Mouse (Mus musculus): ENCODE results near the gene Traip.

Gene Traip

GRCm38 (mm10) chr9:107928169-107928568, 21.8 kb upstream of the Traip start, which contains the start of gene Actl11:
Gene Actl11, plus strand, starts transcription at chr9:107928469.
- in situ Hi-C loops (cut with MboI; ENCODE audit: unreplicated experiment in 2 of 2) = no loop called here

GRCm38 (mm10) chr9:107932221-107932620, 17.7 kb upstream of the Traip start:
- in situ Hi-C loops (cut with MboI; ENCODE audit: unreplicated experiment in 2 of 2) = no loop called here

- in situ Hi-C loops (cut with MboI; ENCODE audit: unreplicated experiment in 2 of 2) = no loop called here
These were observed 15.8 kb upstream of the Traip start for GRCm38 (mm10) chr9:107934146-107934545.

- in situ Hi-C loops (cut with MboI; ENCODE audit: unreplicated experiment in 2 of 2) = no loop called here
These were observed 14.6 kb upstream of the Traip start, which contains the start of gene Camkv for GRCm38 (mm10) chr9:107935374-107935773. Gene Camkv, plus strand, starts transcription at chr9:107935674.

- in situ Hi-C loops (cut with MboI; ENCODE audit: unreplicated experiment in 2 of 2) = no loop called here
These were observed 14.1 kb upstream of the Traip start for GRCm38 (mm10) chr9:107935790-107936214.

GRCm38 (mm10) chr9:107936215-107936822, 13.6 kb upstream of the Traip start:
- in situ Hi-C loops (cut with MboI; ENCODE audit: unreplicated experiment in 2 of 2) = no loop called here

- in situ Hi-C loops (cut with MboI; ENCODE audit: unreplicated experiment in 2 of 2) = no loop called here
These were observed 13.1 kb upstream of the Traip start for GRCm38 (mm10) chr9:107936831-107937230.

- in situ Hi-C loops (cut with MboI; ENCODE audit: unreplicated experiment in 2 of 2) = loop anchor here in 1 of 2 experiments (5.0 kb wide), 1 partner anchor 35 kb away; no protein-coding TSS in a partner anchor
These were observed 2.4 kb upstream of the Traip start for GRCm38 (mm10) chr9:107947241-107948194.

GRCm38 (mm10) chr9:107949184-107949921, 583 bp upstream of the Traip start:
- in situ Hi-C loops (cut with MboI; ENCODE audit: unreplicated experiment in 2 of 2) = loop anchor here in 1 of 2 experiments (5.0 kb wide), 1 partner anchor 37 kb away; no protein-coding TSS in a partner anchor

GRCm38 (mm10) chr9:107950460-107951355, 772 bp downstream of the Traip start:
- in situ Hi-C loops (cut with MboI; ENCODE audit: unreplicated experiment in 2 of 2) = no loop called here

GRCm38 (mm10) chr9:107955613-107956289, 5.8 kb downstream of the Traip start:
- in situ Hi-C loops (cut with MboI; ENCODE audit: unreplicated experiment in 2 of 2) = no loop called here

- in situ Hi-C loops (cut with MboI; ENCODE audit: unreplicated experiment in 2 of 2) = no loop called here
These were observed 7.2 kb downstream of the Traip start for GRCm38 (mm10) chr9:107957141-107957540.

- in situ Hi-C loops (cut with MboI; ENCODE audit: unreplicated experiment in 2 of 2) = loop anchor here (5.0 kb wide), 2 partner anchors 37 to 97 kb away; partner anchors contain the start of gene Gm20662 (in 2 of the 2)
These were observed 10.0 kb downstream of the Traip start for GRCm38 (mm10) chr9:107959896-107960295.

- in situ Hi-C loops (cut with MboI; ENCODE audit: unreplicated experiment in 2 of 2) = loop anchor here (5.0 kb wide), 2 partner anchors 36 to 96 kb away; partner anchors contain the start of gene Gm20662 (in 2 of the 2)
These were observed 11.0 kb downstream of the Traip start for GRCm38 (mm10) chr9:107960928-107961327.

- in situ Hi-C loops (cut with MboI; ENCODE audit: unreplicated experiment in 2 of 2) = loop anchor here (5.0 kb wide), 2 partner anchors 36 to 96 kb away; partner anchors contain the start of gene Gm20662 (in 2 of the 2)
These were observed 11.4 kb downstream of the Traip start for GRCm38 (mm10) chr9:107961351-107961762.

- in situ Hi-C loops (cut with MboI; ENCODE audit: unreplicated experiment in 2 of 2) = loop anchor here (5.0 kb wide), 2 partner anchors 35 to 95 kb away; partner anchors contain the start of gene Gm20662 (in 2 of the 2)
These were observed 11.9 kb downstream of the Traip start for GRCm38 (mm10) chr9:107961881-107962280.

GRCm38 (mm10) chr9:107962916-107963315, 13.0 kb downstream of the Traip start:
- in situ Hi-C loops (cut with MboI; ENCODE audit: unreplicated experiment in 2 of 2) = loop anchor here (5.0 kb wide), 2 partner anchors 34 to 94 kb away; partner anchors contain the start of gene Gm20662 (in 2 of the 2)

- in situ Hi-C loops (cut with MboI; ENCODE audit: unreplicated experiment in 2 of 2) = loop anchor here (5.0 kb wide), 2 partner anchors 34 to 94 kb away; partner anchors contain the start of gene Gm20662 (in 2 of the 2)
These were observed 13.8 kb downstream of the Traip start for GRCm38 (mm10) chr9:107963700-107964099.

Data from v-Abl transformed pro-B cells (cell line).